Mouse (Mus musculus) gonadal fat pad, adult 2 months (tissue): ENCODE results near the gene Rims1. TPM values are rescaled to one million over a fixed set of nuclear protein-coding genes. Genes with fewer than 3 reads are reported as not detected.

ENCODE experiments used
- DNase-seq: peaks from one replicate; pipeline ENCODE4 v3.0.0-alpha.2; 2012; ENCODE audit warnings: low read depth
- polyA plus RNA-seq: library from polyadenylated mRNA; depleted of rRNA; stranded (reverse); fragments of >200 nt; gene quantifications from 2 replicates; pipeline ENCODE4 v1.2.3, GENCODE M21; 2012

Gene Rims1
- polyA plus RNA-seq, 1 experiment = 0.57 TPM

DNA sequence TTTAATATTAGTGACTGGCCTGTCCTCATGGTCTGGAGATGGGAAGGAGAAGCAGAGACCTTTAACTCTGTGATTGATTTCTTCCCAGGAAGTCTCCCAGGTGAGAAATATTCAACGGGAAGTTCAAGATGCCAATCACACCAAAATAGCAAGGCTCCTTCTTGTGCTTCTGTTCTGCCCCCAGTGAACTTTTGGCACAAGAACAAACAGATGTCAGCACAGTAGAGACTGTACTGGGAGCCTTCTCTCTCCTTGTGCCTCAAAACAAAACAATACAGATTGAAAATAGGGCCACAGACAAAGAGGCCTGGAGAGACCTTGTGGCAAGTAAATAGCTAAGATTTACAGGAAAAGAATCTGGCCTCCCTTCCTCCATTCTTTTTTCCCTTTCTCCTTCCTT is 110.7 kb downstream of the Rims1 start:
- DNase-seq = no peak

DNA sequence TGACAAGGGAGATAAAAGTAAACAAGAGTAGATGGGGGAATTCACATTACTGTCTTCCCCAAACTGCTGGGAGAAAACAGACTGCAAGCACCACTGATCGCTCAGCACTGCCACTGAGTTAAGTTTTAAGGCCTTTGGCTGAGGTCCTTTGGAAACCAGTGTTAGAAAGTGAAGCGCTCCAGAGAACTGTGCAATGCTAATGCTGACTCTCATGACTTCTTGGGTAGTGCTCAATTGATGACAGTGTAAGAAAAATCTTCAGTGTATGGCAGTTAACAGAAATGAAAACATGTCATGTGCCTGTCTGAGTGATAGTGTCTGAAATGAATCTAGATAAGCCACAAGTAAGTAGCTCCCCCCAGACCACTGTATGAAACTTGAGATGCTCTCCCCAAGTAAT is 111.3 kb downstream of the Rims1 start:
- no peak for DNase-seq

DNA sequence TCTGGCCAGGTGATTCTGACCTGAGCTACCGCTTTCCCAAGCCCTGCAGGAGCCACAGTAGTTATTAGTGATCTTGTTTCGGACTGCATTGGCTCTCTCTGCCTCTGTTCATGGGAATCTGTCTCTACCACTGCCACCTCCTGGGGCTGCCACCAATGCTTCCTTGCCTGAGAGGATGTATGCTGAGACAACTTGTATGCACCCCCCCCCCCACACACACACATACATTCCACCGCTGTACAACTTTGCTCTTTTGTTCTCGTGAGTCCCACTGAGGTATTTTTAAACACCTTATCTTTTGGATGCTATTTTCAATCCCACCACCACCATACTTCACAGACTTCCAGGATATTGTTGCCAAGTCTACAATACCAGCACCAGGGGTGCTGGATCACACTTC is 122.3 kb downstream of the Rims1 start:
- no peak for DNase-seq

DNA sequence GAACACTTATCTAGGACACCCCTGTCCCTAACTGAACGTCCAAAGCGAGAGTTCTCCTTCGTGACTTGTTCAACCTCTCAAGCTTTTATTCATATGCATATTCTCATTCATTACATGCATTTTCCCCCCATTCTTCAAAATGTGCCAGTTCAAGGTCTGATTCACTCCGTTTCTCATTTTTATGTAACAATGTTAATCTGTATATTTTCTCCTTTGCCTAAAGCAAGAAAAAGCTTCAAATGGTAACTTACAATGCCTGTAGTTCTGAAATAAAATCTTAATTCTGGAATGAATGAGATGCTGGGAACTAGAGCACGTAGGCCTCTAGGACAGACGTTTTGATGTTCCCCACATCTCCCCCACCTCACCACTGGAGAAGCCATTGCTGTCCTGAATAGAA is 141.6 kb downstream of the Rims1 start:
- no peak for DNase-seq

DNA sequence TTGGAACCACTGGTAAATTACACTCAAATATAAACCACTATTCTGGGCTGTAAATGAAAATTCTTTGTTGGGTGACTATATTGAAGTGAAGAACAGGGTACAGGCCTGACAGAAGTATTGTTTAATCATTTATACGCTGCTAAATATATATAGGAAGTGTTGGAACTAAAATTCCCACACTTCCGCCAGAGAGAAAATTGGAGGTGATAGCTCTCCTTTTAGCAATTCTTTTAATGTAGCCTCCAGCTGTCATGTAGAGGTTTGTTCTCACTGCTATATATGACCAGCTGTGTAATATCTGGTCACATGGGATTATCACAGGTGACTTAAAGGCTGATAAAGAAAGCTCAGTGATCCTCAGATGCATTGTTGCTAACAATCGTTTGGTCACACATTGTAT is 144.0 kb downstream of the Rims1 start:
- DNase-seq = no peak

DNA sequence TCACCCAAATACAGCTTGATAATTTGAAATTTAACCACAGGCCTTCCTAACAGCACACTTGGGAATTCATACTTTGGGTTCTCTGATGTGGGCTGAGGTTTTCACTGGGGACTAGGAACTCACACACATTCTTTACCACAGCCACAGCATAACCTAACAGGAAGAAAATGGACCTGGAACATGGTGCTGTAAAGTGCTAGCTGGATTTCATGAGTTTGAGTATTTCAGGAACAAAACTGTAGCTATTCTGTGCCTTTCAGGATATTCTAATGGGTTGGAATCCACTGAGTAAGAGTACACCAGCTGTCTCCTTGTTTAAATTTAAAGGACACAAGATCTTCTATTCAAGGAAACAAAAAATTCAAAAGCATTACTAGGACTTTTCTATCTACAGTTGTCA is 149.8 kb downstream of the Rims1 start:
- no peak for DNase-seq

DNA sequence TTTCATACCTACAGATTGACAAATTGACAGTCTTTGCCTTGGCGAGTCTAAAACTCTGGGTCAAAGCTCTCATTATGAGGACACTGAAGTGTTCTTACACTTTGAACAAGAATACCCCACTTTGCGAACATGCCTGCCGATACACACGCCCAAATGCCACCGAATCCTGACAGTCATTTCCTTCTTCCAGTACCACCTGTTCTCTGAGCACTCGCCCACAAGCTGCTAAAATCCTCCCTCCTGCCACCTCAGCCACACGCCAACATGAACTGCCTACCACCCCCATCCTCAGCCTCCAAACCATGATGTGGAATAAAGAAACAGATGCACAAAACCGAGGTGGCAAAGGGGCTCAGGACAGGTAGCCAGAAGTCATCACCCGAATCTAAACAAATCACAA is 150.9 kb downstream of the Rims1 start:
- DNase-seq = no peak

DNA sequence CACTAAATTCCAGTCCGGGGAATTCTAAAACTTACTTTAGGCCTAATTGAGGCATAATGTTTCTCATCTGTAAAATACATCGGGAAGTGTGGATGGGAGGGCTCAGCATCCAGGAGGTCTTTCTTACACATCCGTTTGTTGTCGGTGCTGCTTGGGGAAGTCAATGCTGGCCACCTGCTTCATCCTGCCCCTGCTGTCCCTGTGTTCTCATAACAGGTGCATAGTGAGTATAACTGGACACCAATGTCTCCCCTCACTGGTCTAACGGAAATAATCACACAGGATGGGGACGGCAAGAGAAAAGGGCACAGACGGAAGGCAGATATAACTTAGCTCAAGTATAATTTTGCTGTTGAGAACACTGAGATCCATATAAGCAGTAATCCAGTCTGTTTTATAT is 155.2 kb downstream of the Rims1 start:
- DNase-seq = no peak

DNA sequence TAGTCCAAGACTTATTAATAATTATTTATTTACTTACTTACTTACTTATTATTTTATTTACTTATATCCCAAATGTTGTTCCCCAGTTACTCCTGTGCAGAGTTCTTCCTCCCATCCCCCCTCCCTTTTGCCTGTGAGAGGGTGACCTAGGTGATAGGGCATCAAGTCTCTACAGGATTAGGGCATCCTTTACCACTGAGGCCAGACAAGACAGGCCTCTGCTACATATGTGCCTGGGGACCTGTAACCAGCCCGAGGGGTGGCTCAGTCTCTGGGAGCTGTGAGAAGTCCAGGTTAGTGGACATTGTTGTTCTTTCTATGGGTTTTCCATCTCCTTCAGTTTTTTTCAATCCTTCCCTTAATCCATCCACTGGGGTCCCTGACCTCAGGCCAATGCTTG is 156.4 kb downstream of the Rims1 start:
- no peak for DNase-seq

DNA sequence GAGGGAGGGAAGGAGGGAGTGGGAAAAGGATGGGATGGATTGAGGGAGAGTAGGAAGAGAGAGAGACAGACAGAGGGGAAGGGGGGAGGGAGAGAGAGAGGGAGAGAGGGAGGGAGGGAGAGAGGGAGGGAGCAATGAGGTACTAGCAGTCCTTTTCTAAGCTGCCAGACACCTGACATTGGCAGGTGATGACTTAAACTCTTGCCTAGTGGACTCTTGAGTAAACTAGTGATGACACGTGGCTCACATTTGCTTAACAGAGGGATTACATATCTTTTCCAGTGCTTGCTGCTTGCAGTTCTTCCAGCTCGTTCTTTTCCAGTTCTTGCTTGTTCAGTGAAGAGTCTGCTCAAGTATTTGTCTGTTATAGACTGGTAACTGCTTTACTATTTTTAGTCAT is 160.5 kb downstream of the Rims1 start:
- peak; percentile 45 for DNase-seq

DNA sequence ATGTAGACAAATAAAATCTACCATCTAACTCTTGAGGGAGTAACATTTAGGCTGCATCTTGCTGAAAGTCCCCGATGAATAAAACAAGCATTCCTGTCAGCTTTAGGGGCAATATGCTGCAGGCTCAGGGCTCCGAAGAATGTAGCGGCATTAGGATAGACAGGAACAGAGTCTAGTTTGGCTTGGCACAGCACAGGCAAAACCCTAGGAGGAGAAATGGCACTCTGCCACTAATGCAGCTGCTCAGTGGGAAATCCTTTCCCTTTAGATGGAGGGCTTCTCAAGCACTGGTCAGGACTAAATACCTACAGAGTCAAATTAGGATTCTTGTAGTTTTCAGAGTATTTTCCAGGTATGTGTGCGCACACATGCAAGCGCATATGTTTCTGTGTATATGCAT is 165.2 kb downstream of the Rims1 start:
- no peak for DNase-seq

DNA sequence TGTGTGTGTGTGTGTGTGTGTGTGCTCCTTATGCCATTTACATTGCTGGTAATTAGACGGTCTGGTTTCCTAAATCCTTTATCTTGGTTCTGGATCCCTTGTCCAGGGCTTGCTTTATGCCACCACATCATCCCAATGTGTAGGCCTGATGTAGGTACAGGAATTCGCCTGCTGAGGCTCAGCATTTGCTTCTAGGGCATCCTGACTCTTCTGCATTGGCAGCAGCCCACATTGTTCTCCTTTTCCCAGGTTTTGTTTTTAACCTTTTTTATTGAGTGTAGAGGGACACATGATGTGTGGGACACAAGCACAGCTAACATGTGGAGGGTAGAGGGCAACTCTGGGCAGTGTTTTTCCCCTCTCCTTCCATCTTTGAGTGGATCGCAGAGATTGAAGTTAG is 166.1 kb downstream of the Rims1 start:
- no peak for DNase-seq

DNA sequence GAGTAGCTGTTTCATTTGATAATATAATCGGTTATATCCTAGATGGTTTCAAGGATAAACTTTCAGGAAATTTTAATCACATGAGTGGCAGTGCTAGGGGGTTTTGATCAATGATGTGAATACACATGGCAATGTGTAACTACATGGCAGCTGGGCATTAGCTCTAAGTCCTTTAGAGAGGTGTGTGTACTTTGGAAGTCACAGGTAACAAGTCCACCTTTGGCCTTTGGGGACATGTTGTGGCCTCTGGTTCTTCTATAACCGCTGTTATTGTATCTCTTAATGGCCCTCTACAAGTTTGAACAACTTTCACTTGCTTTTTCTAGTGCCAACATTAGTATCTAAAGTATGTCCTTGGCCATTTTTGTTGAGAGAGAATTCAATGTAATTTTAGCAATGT is 171.9 kb downstream of the Rims1 start:
- DNase-seq = no peak

DNA sequence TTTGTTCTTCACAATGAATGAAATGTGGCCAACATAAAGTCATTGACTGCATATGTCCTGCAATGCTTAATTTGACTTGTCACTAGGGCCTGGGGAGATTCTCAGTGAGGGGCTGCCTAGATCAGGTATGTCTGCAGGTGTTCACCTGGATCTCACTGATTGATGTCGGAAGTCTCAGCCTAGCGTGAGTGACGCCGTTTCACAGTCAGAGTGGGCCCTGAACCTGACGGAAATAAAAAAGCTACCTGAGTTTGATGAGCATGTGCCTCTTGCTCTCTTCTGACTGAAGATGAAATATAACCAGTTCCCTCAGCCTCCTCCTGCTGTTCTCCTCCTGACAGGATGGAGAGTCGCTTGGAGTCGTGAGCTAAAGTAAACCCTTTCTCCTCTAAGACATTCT is 173.2 kb downstream of the Rims1 start:
- DNase-seq = no peak

DNA sequence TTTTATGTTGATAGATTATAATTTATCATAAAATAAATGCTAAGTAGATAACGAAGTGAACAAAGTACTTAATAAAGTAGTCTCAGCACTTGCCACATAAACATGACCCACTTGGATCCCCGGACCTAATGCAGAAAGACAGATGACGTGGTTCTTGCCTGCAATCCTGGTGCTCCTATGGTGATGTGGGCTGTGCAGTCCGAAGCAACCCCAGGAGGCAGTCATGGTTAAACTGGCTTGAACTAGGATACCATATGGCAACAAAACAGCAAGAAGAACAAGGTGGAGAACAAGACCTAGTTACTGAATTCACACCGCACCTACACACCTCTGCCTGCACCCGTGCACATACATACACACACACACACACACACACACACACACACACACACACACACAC is 173.8 kb downstream of the Rims1 start:
- no peak for DNase-seq

DNA sequence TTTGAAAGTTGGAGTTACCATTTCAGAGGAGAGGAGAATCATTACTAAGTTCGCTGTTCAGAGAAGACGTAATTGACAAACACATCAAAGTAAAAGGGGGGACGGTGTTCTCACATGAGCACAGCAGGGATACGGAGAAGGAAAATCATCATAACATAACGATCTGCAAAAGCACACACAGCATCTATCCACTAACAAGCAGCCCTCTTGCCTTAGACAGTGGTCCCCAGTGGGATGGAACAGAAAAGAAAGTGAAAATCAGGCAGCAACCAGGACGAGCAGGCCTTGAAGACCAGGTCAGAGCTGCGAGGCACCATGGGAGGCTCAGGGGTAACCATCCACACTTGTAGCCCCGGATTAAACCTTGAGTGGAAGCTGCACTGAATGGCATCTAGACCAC is 176.8 kb downstream of the Rims1 start:
- no peak for DNase-seq

DNA sequence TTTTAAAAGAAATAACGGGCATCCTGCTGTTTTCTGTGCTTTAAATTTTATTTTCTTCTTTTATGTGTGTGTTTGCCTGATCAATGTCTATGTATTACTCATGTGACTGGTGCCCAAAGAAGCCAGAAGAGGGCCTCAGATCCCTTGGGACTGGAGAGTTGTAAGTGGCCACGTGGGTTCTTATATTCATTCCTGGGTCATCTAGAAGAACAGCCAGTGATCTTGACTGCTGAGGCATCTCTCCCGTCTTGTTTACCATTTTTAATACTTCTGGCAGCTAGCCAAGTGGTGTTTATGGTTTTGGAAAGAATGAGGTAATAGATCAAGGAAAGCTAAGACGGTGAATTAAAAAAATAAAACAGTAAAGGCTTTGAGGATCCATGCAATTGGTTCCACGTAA is 178.8 kb downstream of the Rims1 start:
- no peak for DNase-seq

DNA sequence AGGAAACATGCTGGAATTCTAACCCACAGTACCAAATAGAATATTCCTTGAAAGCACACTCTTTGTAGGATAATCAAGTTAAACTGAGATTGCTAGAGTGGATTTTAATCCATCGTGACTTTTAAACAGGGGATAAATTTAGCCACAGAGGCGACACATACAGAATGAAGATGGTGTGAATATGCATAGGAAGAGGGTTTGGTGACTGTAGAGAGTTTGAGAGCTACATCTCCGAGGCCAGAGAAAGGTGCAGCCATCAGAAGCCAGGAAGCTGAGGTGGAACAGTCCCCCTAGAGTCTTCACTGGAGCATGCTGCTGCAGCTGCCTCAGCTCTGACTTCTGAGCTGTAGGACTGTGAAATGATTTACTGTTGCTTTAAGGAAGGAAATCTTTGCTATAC is 179.5 kb downstream of the Rims1 start:
- no peak for DNase-seq

DNA sequence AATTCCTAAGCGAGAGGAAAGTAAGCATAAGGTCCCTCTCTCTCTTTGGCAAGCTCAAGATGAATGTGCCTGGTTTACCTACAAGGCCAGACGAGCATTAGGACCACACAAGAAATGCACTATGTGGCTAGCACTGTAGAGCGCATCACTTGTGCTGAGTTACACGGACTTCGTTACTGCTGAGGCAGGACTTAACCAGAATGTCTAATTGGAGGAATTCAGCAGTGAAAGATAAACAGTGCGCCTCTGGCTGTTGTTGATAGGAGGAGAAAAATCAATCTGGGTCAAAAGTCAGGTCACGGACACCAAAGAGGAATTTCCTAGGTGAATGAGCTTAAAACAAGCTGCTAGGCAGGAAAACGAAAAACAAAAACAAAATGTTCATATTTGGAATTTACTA is 185.0 kb downstream of the Rims1 start:
- DNase-seq = no peak

DNA sequence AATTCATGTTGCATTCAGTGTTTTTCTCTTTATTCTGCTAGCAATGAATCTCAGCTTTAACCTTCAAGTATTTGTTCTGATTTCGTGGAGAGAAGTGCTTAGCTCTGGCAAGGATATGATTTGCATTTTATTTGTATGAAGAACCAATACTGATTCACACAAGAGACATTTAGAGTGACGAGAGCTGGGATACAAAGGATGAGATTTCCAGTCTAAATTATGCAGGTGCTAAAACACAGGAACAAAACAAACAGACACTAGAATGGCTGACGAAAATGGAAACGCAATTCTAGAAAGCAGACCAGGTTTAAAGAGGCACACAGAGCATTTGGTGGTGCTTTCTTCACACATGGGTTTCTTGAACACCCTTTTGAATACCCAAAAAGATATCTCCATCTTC is 190.2 kb downstream of the Rims1 start:
- no peak for DNase-seq

DNA sequence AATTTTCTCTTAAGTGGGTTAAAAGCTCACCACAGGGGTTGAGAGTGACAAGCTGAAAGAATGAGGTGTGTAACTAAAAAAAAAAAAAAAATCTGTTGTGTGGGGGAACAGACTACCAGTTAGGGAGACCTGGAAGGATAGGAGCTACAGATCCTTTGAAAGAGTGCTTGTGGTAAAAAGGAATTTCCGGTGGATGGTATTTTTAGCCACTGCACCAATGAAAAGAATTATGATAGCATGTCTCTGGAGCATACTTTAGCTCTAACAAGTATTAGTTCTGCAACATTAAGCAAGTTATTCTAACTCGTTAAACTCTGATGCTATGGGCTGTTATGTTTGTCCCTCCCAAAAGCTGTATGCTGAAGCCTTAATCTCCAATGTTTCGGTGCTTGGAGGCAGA is 192.2 kb downstream of the Rims1 start:
- no peak for DNase-seq

DNA sequence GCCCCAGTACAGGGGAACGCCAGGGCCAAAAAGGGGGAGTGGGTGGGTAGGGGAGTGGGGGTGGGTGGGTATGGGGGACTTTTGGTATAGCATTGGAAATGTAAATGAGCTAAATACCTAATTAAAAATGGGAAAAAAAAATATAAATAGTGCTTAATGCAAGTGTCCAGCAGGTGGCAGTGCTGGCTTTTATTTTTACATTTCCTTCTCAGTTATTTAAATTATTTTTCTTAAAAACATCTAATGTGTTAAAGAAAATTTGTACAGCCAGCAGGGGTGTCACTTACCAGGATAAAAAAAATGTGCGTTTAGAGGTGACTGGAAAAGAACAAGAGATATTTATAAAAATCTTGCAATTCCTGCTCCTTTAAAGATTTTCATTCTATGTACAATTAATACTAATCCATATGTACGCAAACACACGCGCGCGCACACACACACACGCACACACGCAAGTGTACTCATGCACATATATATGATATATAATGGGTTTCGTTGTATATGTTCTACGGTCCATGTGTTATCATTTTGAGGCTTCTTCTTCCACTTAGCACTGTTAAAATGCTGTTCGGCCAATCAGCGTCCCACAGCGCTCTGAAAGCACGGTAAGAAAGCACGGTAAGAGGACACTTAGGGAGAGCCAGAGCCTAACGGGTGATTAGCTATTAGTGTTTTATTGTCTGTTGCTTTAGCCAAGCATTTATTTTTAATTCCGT is 201.3 kb downstream of the Rims1 start:
- DNase-seq = no peak

DNA sequence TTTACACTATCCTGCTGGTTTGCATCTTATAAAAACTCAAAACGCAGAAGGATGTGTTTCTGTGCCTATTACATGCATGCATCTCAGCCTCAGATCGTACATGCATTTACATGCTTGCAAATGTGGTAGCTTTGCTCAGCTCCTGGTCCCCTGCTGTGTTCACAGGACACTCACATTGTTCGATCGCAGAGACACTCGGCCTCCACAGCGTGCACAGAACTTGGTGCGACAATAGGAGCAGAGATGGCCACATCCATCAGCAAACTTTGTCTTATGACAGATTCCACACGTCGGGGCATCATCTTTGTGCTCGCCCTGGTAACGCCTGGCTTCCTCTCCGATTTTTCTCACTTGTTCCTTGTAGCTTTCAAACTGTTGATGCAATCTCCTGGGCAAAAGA is 209.6 kb downstream of the Rims1 start:
- DNase-seq = no peak

DNA sequence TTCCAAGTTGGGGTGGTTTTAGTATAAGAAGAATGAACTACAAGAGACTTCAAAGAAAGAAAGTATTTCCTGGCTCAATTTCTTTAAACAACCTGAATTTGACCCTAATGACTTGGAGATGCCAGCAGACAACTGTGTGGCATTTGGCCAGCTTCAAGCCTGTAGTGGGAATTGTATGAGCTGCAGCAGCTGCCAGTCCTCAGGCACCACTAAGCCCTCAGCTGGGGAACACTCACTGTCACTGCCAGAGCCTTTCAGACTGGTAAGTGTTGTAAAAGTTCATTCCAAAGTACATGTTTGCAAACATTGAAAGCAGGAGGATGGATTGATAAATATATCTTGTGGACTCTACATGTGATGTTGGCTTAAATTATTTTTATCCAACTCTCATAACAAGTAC is 211.0 kb downstream of the Rims1 start:
- no peak for DNase-seq
